Comparison of ENCODE assay signal across 8 mouse cellular contexts in the genomic region with DNA sequence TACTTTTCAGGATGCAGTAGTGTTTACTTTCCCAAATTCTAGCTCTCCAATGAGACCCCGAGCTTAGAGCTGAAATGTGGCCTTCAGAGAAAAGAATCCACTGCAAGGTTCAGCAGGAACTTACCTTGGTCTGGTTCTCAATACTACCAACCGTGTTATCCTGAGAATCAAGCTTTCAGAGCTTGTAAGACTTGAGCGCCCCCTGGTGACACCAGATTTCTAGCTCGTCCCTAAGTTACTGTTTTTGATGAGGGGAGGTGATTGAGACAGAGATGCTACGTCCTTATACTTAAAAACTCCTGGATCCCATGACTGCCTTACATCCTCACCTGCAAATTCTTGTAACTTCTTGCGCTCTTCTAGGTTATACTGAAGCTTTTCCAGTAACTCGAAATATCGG. TPM values are rescaled to one million over a fixed set of nuclear protein-coding genes. Genes with fewer than 3 reads are reported as not detected.
DNase-seq lines count a peak whose midpoint lies in the region; ATAC-seq and TF ChIP-seq lines count a peak whose summit lies in the region.

No protein-coding gene starts in this region.

- no peaks in the 10 kb centered on the region for H3K36me3 ChIP-seq in hindbrain, embryonic 10.5 days
- no peaks in the 10 kb centered on the region for H3K36me3 ChIP-seq in hindbrain, embryonic 16.5 days (ENCODE audit: control insufficient read depth, insufficient read depth, low read length)
- no peaks in the 10 kb centered on the region for H3K36me3 ChIP-seq in thymus, adult 2 months (ENCODE audit: control insufficient read depth, insufficient read depth, low read length)

- no peak for TF ChIP-seq CTCF in thymus, adult 2 months (IDR thresholded peaks at IDR 0.05; ENCODE audit: borderline replicate concordance, control insufficient read depth, extremely low read depth, insufficient read depth, low read length, poor library complexity)

- intact Hi-C loops in left cerebral cortex, postnatal 14 days (cut with DNase I) = no loop called here

- no peak for TF ChIP-seq POLR2A in thymus, adult 2 months (IDR thresholded peaks at IDR 0.05; ENCODE audit: control insufficient read depth, extremely low read depth, insufficient read depth, low read length, poor library complexity)

- H3K4me2 ChIP-seq in hindbrain, embryonic 16.5 days (ENCODE audit: low read length) = no peak overlapping the region

- WGBS in hindbrain, embryonic 10.5 days = 15% methylated on average over 8 of the region's 8 CpGs
- 15% methylated on average over 8 of the region's 8 CpGs for WGBS in hindbrain, embryonic 16.5 days
- 32% methylated on average over 8 of the region's 8 CpGs for WGBS in thymus, adult 2 months

- peak; percentile 74 for DNase-seq in hindbrain, embryonic 10.5 days (ENCODE audit: low spot score)
- DNase-seq in adrenal gland, postnatal 10 days = peak; percentile 90
- peak; percentile 70 for DNase-seq in embryo, embryonic 11.5 days (ENCODE audit: low read depth, low spot score)
- DNase-seq in induced T-regulatory cell, adult 2 months (ENCODE audit: low read depth) = peak; percentile 91
- peak; percentile 71 to 93 for DNase-seq in left cerebral cortex, postnatal 14 days (ENCODE audit: low spot score in 2 of 2)
- peak; percentile 77 for DNase-seq in thymus, adult 2 months

- no peak overlapping the region for H3K27ac ChIP-seq in hindbrain, embryonic 10.5 days
- no peak overlapping the region for H3K27ac ChIP-seq in hindbrain, embryonic 16.5 days (ENCODE audit: low read depth, low read length)
- H3K27ac ChIP-seq in thymus, adult 2 months (ENCODE audit: control insufficient read depth, insufficient read depth, low read length) = no peak overlapping the region

- no peak for ATAC-seq in hindbrain, embryonic 16.5 days
- ATAC-seq in neutrophil, adult 5-6 weeks (ENCODE audit: extremely low read depth, insufficient number of reproducible peaks, low FRiP score, poor library complexity, severe bottlenecking) = 0 out of 2 replicates have a peak, but pooled peaks have one; percentile 58

- no peak overlapping the region for H3K4me3 ChIP-seq in hindbrain, embryonic 10.5 days
- H3K4me3 ChIP-seq in hindbrain, embryonic 16.5 days (ENCODE audit: low read length) = no peak overlapping the region
- H3K4me3 ChIP-seq in thymus, adult 2 months (ENCODE audit: control insufficient read depth, insufficient read depth, low read length) = no peak overlapping the region

- H3K27me3 ChIP-seq in hindbrain, embryonic 10.5 days (ENCODE audit: insufficient read depth, poor library complexity, severe bottlenecking) = no peaks in the 10 kb centered on the region
- no peaks in the 10 kb centered on the region for H3K27me3 ChIP-seq in hindbrain, embryonic 16.5 days (replicated peaks; ENCODE audit: control insufficient read depth, insufficient read depth, low read length)
- no peaks in the 10 kb centered on the region for H3K27me3 ChIP-seq in thymus, adult 2 months (ENCODE audit: control insufficient read depth, insufficient read depth, low read length)

- H3K9ac ChIP-seq in hindbrain, embryonic 16.5 days (ENCODE audit: low read depth, low read length) = no peak overlapping the region

- no peaks in the 10 kb centered on the region for H3K9me3 ChIP-seq in hindbrain, embryonic 10.5 days
- H3K9me3 ChIP-seq in hindbrain, embryonic 16.5 days (ENCODE audit: control insufficient read depth, low read length) = no peaks in the 10 kb centered on the region

- H3K4me1 ChIP-seq in hindbrain, embryonic 10.5 days (replicated peaks) = no peaks in the 10 kb centered on the region
- H3K4me1 ChIP-seq in hindbrain, embryonic 16.5 days (ENCODE audit: control insufficient read depth, insufficient read depth, low read depth, low read length) = no peaks in the 10 kb centered on the region
- H3K4me1 ChIP-seq in thymus, adult 2 months (replicated peaks; ENCODE audit: control insufficient read depth, insufficient read depth, low read length) = no peaks in the 10 kb centered on the region

RNA-seq across cellular contexts. Expression of gene Strc, which starts 9.7 kb away (rescaled TPM):
- not detected in 2 replicates for polyA plus RNA-seq in hindbrain, embryonic 10.5 days (2016; fragmentation: Nextera tagmentation; extraction: Ambion mirVana)
- 0.03 and 0.04 TPM in 2 replicates for polyA plus RNA-seq in hindbrain, embryonic 16.5 days (2015; fragmentation: Nextera tagmentation; extraction: Ambion mirVana)
- not detected for total RNA-seq in adrenal gland, postnatal 10 days (2021)
- under 1 TPM in 1 of 2 experiments, not detected in 1; 0.29 TPM for total RNA-seq in left cerebral cortex, postnatal 14 days (2021)
- total RNA-seq in neutrophil, adult 5-6 weeks (2017) = not detected in 2 replicates
- polyA plus RNA-seq in thymus, adult 2 months (2012; rRNA removed) = 0.47 TPM in 2 replicates

RNA-seq across cellular contexts. Expression of gene Pdia3, which starts 17.0 kb away (rescaled TPM):
- 498 and 605 TPM in 2 replicates for polyA plus RNA-seq in hindbrain, embryonic 10.5 days (2016; fragmentation: Nextera tagmentation; extraction: Ambion mirVana)
- 379 and 403 TPM in 2 replicates for polyA plus RNA-seq in hindbrain, embryonic 16.5 days (2015; fragmentation: Nextera tagmentation; extraction: Ambion mirVana)
- total RNA-seq in adrenal gland, postnatal 10 days (2021) = 100 to 1,000 TPM; 285 to 303 TPM
- total RNA-seq in left cerebral cortex, postnatal 14 days (2021) = 100 to 1,000 TPM; 197 to 222 TPM
- 81.0 and 85.3 TPM in 2 replicates for total RNA-seq in neutrophil, adult 5-6 weeks (2017)
- 550 and 817 TPM in 2 replicates for polyA plus RNA-seq in thymus, adult 2 months (2012; rRNA removed)

RNA-seq across cellular contexts. Expression of gene Catsper2, which starts 17.0 kb away (rescaled TPM):
- polyA plus RNA-seq in hindbrain, embryonic 10.5 days (2016; fragmentation: Nextera tagmentation; extraction: Ambion mirVana) = 1.6 and 3.0 TPM in 2 replicates
- 3.5 and 3.6 TPM in 2 replicates for polyA plus RNA-seq in hindbrain, embryonic 16.5 days (2015; fragmentation: Nextera tagmentation; extraction: Ambion mirVana)
- total RNA-seq in adrenal gland, postnatal 10 days (2021) = 1 to 10 TPM; 2.2 to 4.3 TPM
- 1 to 10 TPM; 4.7 to 4.8 TPM for total RNA-seq in left cerebral cortex, postnatal 14 days (2021)
- total RNA-seq in neutrophil, adult 5-6 weeks (2017) = 2.8 and 3.1 TPM in 2 replicates
- 2.1 and 2.6 TPM in 2 replicates for polyA plus RNA-seq in thymus, adult 2 months (2012; rRNA removed)

RNA-seq across cellular contexts. Expression of gene Ckmt1, which starts 39.1 kb away (rescaled TPM):
- polyA plus RNA-seq in hindbrain, embryonic 10.5 days (2016; fragmentation: Nextera tagmentation; extraction: Ambion mirVana) = 5.1 and 6.7 TPM in 2 replicates
- 137 and 165 TPM in 2 replicates for polyA plus RNA-seq in hindbrain, embryonic 16.5 days (2015; fragmentation: Nextera tagmentation; extraction: Ambion mirVana)
- 10 to 100 TPM in 1 of 2 experiments, 1 to 10 TPM in 1; 9.0 to 10.9 TPM for total RNA-seq in adrenal gland, postnatal 10 days (2021)
- total RNA-seq in left cerebral cortex, postnatal 14 days (2021) = 100 to 1,000 TPM; 399 to 404 TPM
- not detected in 2 replicates for total RNA-seq in neutrophil, adult 5-6 weeks (2017)
- 40.6 and 48.0 TPM in 2 replicates for polyA plus RNA-seq in thymus, adult 2 months (2012; rRNA removed)

RNA-seq across cellular contexts. Expression of gene Ppip5k1, which starts 41.4 kb away (rescaled TPM):
- polyA plus RNA-seq in hindbrain, embryonic 10.5 days (2016; fragmentation: Nextera tagmentation; extraction: Ambion mirVana) = 10.4 and 10.7 TPM in 2 replicates
- 22.6 and 23.2 TPM in 2 replicates for polyA plus RNA-seq in hindbrain, embryonic 16.5 days (2015; fragmentation: Nextera tagmentation; extraction: Ambion mirVana)
- total RNA-seq in adrenal gland, postnatal 10 days (2021) = 10 to 100 TPM; 40.0 to 51.3 TPM
- 10 to 100 TPM; 83.7 to 90.9 TPM for total RNA-seq in left cerebral cortex, postnatal 14 days (2021)
- 12.8 and 14.2 TPM in 2 replicates for total RNA-seq in neutrophil, adult 5-6 weeks (2017)
- polyA plus RNA-seq in thymus, adult 2 months (2012; rRNA removed) = 21.8 and 23.9 TPM in 2 replicates
